8 mouse cellular contexts compared by ENCODE assay signal in genomic region chr15:95791141-95791791, GRCm38 (mm10). TPM values are rescaled to one million over a fixed set of nuclear protein-coding genes. Genes with fewer than 3 reads are reported as not detected.
A peak's percentile ranks its signal among the peaks of the same experiment; 100 is the strongest.
DNase-seq lines count a peak whose midpoint lies in the region; ATAC-seq and TF ChIP-seq lines count a peak whose summit lies in the region.

No protein-coding gene starts in this region.

- peak; percentile 28; the same call in 1 of the 2 replicates for ATAC-seq in heart, postnatal 0 days (ENCODE audit: insufficient read depth, low read depth)

- DNase-seq in spleen, adult 2 months (ENCODE audit: low read depth in 1 of 2, low spot score in 2 of 2) = no peak
- DNase-seq in spleen, postnatal 10 days (ENCODE audit: low spot score in 2 of 2) = no peak
- no peak for DNase-seq in embryonic facial prominence, embryonic 10.5 days (ENCODE audit: low spot score)
- DNase-seq in heart, postnatal 0 days (ENCODE audit: low spot score) = peak; percentile 45
- DNase-seq in lung, adult 18-20 months = peak; percentile 72 to 77
- DNase-seq in retina, postnatal 1 day = peak; percentile 23
- no peak for DNase-seq in urinary bladder, postnatal 14 days (ENCODE audit: low spot score)
- no peak for DNase-seq in left cerebral cortex, adult 18-20 months (ENCODE audit: low spot score in 2 of 2)

- peak overlapping the region; percentile 69 for H3K4me3 ChIP-seq in spleen, adult 2 months (ENCODE audit: extremely low read depth, insufficient read depth, insufficient read length)
- H3K4me3 ChIP-seq in embryonic facial prominence, embryonic 10.5 days = peak overlapping the region; percentile 91
- peak overlapping the region; percentile 85 for H3K4me3 ChIP-seq in heart, postnatal 0 days (ENCODE audit: low read depth, low read length)

- peak overlapping the region; percentile 75 for H3K27ac ChIP-seq in spleen, adult 2 months (ENCODE audit: insufficient read depth, low read length)
- peak overlapping the region; percentile 93 for H3K27ac ChIP-seq in embryonic facial prominence, embryonic 10.5 days (replicated peaks)
- peak overlapping the region; percentile 84 for H3K27ac ChIP-seq in heart, postnatal 0 days (ENCODE audit: low read depth)

- peaks cover 8% of the 10 kb centered on the region; the same call in 1 of the 2 replicates for H3K4me1 ChIP-seq in spleen, adult 2 months (ENCODE audit: control insufficient read depth, insufficient read depth, insufficient read length)
- H3K4me1 ChIP-seq in embryonic facial prominence, embryonic 10.5 days = peaks cover 36% of the 10 kb centered on the region
- peaks cover 14% of the 10 kb centered on the region; the same call in 1 of the 2 replicates for H3K4me1 ChIP-seq in heart, postnatal 0 days (ENCODE audit: control insufficient read depth, insufficient read depth)

- peak overlapping the region; percentile 79 for H3K4me2 ChIP-seq in heart, postnatal 0 days (ENCODE audit: low read depth, low read length)

- no peaks in the 10 kb centered on the region for H3K27me3 ChIP-seq in spleen, adult 2 months (ENCODE audit: control insufficient read depth, insufficient read depth, low read length)
- peaks cover 14% of the 10 kb centered on the region for H3K27me3 ChIP-seq in embryonic facial prominence, embryonic 10.5 days (replicated peaks; ENCODE audit: low read depth, poor library complexity, severe bottlenecking)
- H3K27me3 ChIP-seq in heart, postnatal 0 days (ENCODE audit: control insufficient read depth, insufficient read depth, low read length) = no peaks in the 10 kb centered on the region

- no peaks in the 10 kb centered on the region for H3K9me3 ChIP-seq in embryonic facial prominence, embryonic 10.5 days
- H3K9me3 ChIP-seq in heart, postnatal 0 days (replicated peaks; ENCODE audit: control insufficient read depth, low read length) = no peaks in the 10 kb centered on the region

- no peak for TF ChIP-seq CTCF in spleen, adult 2 months (IDR thresholded peaks at IDR 0.05; ENCODE audit: extremely low read depth, insufficient read depth, insufficient read length, insufficient replicate concordance)
- TF ChIP-seq CTCF in heart, postnatal 0 days (IDR thresholded peaks at IDR 0.05; ENCODE audit: low read depth) = no peak

- H3K36me3 ChIP-seq in spleen, adult 2 months (ENCODE audit: control insufficient read depth, insufficient read depth, low read length) = no peaks in the 10 kb centered on the region
- H3K36me3 ChIP-seq in embryonic facial prominence, embryonic 10.5 days (replicated peaks) = peaks cover 13% of the 10 kb centered on the region; the same call in 1 of the 2 replicates
- H3K36me3 ChIP-seq in heart, postnatal 0 days (replicated peaks; ENCODE audit: control insufficient read depth, insufficient read depth, low read length) = no peaks in the 10 kb centered on the region

- peak overlapping the region; percentile 89 for H3K9ac ChIP-seq in heart, postnatal 0 days (replicated peaks; ENCODE audit: low read depth, low read length)

- no peak for TF ChIP-seq EP300 in heart, postnatal 0 days (IDR thresholded peaks at IDR 0.05; ENCODE audit: low read depth)

- WGBS in spleen, adult 2 months = 2% methylated on average over 32 of the region's 32 CpGs
- WGBS in embryonic facial prominence, embryonic 10.5 days = 2% methylated on average over 32 of the region's 32 CpGs
- WGBS in heart, postnatal 0 days = 2% methylated on average over 32 of the region's 32 CpGs

- TF ChIP-seq POLR2A in spleen, adult 2 months (IDR thresholded peaks at IDR 0.05; ENCODE audit: low read depth, low read length) = no peak

RNA-seq across cellular contexts. Expression of gene Ano6, which starts 0.6 kb away (rescaled TPM):
- polyA plus RNA-seq in spleen, adult 2 months (2012; rRNA removed) = 22.8 and 23.9 TPM in 2 replicates
- polyA plus RNA-seq in embryonic facial prominence, embryonic 10.5 days (2016; fragmentation: Nextera tagmentation; extraction: Ambion mirVana) = 40.5 and 41.6 TPM in 2 replicates
- 26.5 and 37.0 TPM in 2 replicates for total RNA-seq in heart, postnatal 0 days (2014; rRNA removed; ENCODE audit: low replicate concordance)
- polyA plus RNA-seq in heart, postnatal 0 days (2015; fragmentation: Nextera tagmentation; extraction: Ambion mirVana) = 13.5 and 14.2 TPM in 2 replicates
- total RNA-seq in left cerebral cortex, adult 18-20 months (2021) = 10 to 100 TPM; 24.8 to 26.3 TPM

Comparison
In these comparisons a context has a peak if more than half of its experiments do, and no peak if none do; other contexts are left out.
1. DNase-seq: peak in heart, postnatal 0 days (single experiment), lung, adult 18-20 months (2 of 2) and retina, postnatal 1 day (single experiment); none in spleen, adult 2 months (0 of 2), spleen, postnatal 10 days (0 of 2), embryonic facial prominence, embryonic 10.5 days (single experiment), urinary bladder, postnatal 14 days (single experiment) and left cerebral cortex, adult 18-20 months (0 of 2).
2. Peak in every context shown above with its lines, with median percentiles within 50 percentile points of each other: H3K27ac ChIP-seq and H3K4me3 ChIP-seq.